21 mouse cellular contexts compared by ENCODE assay signal in genomic region chr2:90931829-90932228, GRCm38 (mm10). TPM values are rescaled to one million over a fixed set of nuclear protein-coding genes. Genes with fewer than 3 reads are reported as not detected.
"Had no signal": no experiment of that assay in that cellular context is flagged by ENCODE, and none has a peak within 500 bp of the region (broad histone marks: within the 10 kb centered on the region; RNA-seq: fewer than 3 reads in every experiment).

No protein-coding gene starts in this region.

- H3K36me3 ChIP-seq: midbrain, embryonic 12.5 days; midbrain, embryonic 15.5 days; neural tube, embryonic 12.5 days; neural tube, embryonic 15.5 days; stomach, embryonic 15.5 days had no signal

- H3K9ac ChIP-seq: midbrain, embryonic 12.5 days; midbrain, embryonic 15.5 days; neural tube, embryonic 12.5 days; neural tube, embryonic 15.5 days; stomach, embryonic 15.5 days had no signal

- H3K9me3 ChIP-seq: midbrain, embryonic 12.5 days; midbrain, embryonic 15.5 days; neural tube, embryonic 12.5 days; neural tube, embryonic 15.5 days; stomach, embryonic 15.5 days had no signal

- H3K27ac ChIP-seq: left cerebral cortex, adult 2 months; macrophage; midbrain, embryonic 12.5 days; midbrain, embryonic 15.5 days; neural tube, embryonic 12.5 days; neural tube, embryonic 15.5 days; stomach, embryonic 15.5 days had no signal

- ATAC-seq: inflammation-experienced regulatory T-cells, adult 6 months; intestine, embryonic 16.5 days; midbrain, embryonic 15.5 days had no signal

- H3K4me3 ChIP-seq: left cerebral cortex, adult 2 months; midbrain, embryonic 12.5 days; midbrain, embryonic 15.5 days; neural tube, embryonic 12.5 days; neural tube, embryonic 15.5 days; stomach, embryonic 15.5 days had no signal

- H3K27me3 ChIP-seq: midbrain, embryonic 12.5 days; midbrain, embryonic 15.5 days; neural tube, embryonic 12.5 days; neural tube, embryonic 15.5 days; stomach, embryonic 15.5 days had no signal

- H3K4me2 ChIP-seq: midbrain, embryonic 12.5 days; midbrain, embryonic 15.5 days; neural tube, embryonic 12.5 days; neural tube, embryonic 15.5 days; stomach, embryonic 15.5 days had no signal

- DNase-seq: kidney, adult 18-20 months; kidney, adult 9 months; kidney, postnatal 14 days; kidney, postnatal 4 days; layer of hippocampus, adult 9-11 months; layer of hippocampus, postnatal 36 days; lung, adult 2 months; right cerebral cortex, adult 18-20 months; right cerebral cortex, postnatal 25 days; spleen, adult 18-20 months; thymus, postnatal 36 days had no signal

- H3K4me1 ChIP-seq: midbrain, embryonic 12.5 days; midbrain, embryonic 15.5 days; neural tube, embryonic 12.5 days; neural tube, embryonic 15.5 days; stomach, embryonic 15.5 days had no signal

RNA-seq across cellular contexts. Expression of gene C1qtnf4, which starts 46.2 kb away (rescaled TPM):
- total RNA-seq: megakaryocyte, adult 5-6 weeks had no signal
- polyA plus RNA-seq: macrophage had no signal
